ENCODE assay signal across 8 mouse cellular contexts in genomic region chr8:85081216-85081555, GRCm38 (mm10). TPM values are rescaled to one million over a fixed set of nuclear protein-coding genes. Genes with fewer than 3 reads are reported as not detected.
DNase-seq lines count a peak whose midpoint lies in the region; ATAC-seq and TF ChIP-seq lines count a peak whose summit lies in the region.

Wdr83 (minus strand) TSS chr8:85081306.

- peak within 1 kb of the TSS; percentile 62 for H3K27ac ChIP-seq in embryonic facial prominence, embryonic 13.5 days
- H3K27ac ChIP-seq in heart, embryonic 12.5 days (ENCODE audit: poor library complexity, severe bottlenecking): peak within 1 kb of the TSS; percentile 17
- H3K27ac ChIP-seq in lung, embryonic 14.5 days (ENCODE audit: low read depth): peak within 1 kb of the TSS; percentile 80; the same call in 1 of the 2 replicates

- no peaks in the 10 kb centered on the region for H3K27me3 ChIP-seq in embryonic facial prominence, embryonic 13.5 days
- no peaks in the 10 kb centered on the region for H3K27me3 ChIP-seq in heart, embryonic 12.5 days (replicated peaks)
- no peaks in the 10 kb centered on the region for H3K27me3 ChIP-seq in lung, embryonic 14.5 days (ENCODE audit: insufficient read depth, low read length)

- TF ChIP-seq CTCF in lung, embryonic 14.5 days (IDR thresholded peaks at IDR 0.05; ENCODE audit: low read depth): no peak

- WGBS in embryonic facial prominence, embryonic 13.5 days: 0% methylated on average over 9 of the region's 9 CpGs
- under 1% methylated on average over 9 of the region's 9 CpGs for WGBS in heart, embryonic 12.5 days
- WGBS in lung, embryonic 14.5 days: under 1% methylated on average over 9 of the region's 9 CpGs

- H3K4me3 ChIP-seq in embryonic facial prominence, embryonic 13.5 days: peak within 1 kb of the TSS; percentile 93
- H3K4me3 ChIP-seq in heart, embryonic 12.5 days: peak within 1 kb of the TSS; percentile 86
- peak within 1 kb of the TSS; percentile 87 for H3K4me3 ChIP-seq in lung, embryonic 14.5 days (ENCODE audit: low read depth, low read length)

- H3K4me2 ChIP-seq in embryonic facial prominence, embryonic 13.5 days: peak within 1 kb of the TSS; percentile 97
- H3K4me2 ChIP-seq in heart, embryonic 12.5 days: peak within 1 kb of the TSS; percentile 85
- peak within 1 kb of the TSS; percentile 95 for H3K4me2 ChIP-seq in lung, embryonic 14.5 days

- peak; percentile 53; the same call in 1 of the 2 replicates for ATAC-seq in embryonic facial prominence, embryonic 13.5 days (ENCODE audit: insufficient number of reproducible peaks, insufficient read depth, low FRiP score, low TSS enrichment, low read depth)
- peak; percentile 68 for ATAC-seq in heart, embryonic 12.5 days (ENCODE audit: insufficient number of reproducible peaks, low FRiP score)
- ATAC-seq in lung, embryonic 14.5 days (ENCODE audit: insufficient read depth): peak; percentile 67

- no peak for DNase-seq in urinary bladder, adult 2 months (ENCODE audit: low spot score)
- no peak for DNase-seq in urinary bladder, postnatal 25 days (ENCODE audit: low spot score)
- DNase-seq in kidney, postnatal 36 days: peak; percentile 44 to 54
- DNase-seq in lung, embryonic 14.5 days: peak; percentile 66
- DNase-seq in retina, embryonic 14.5 days (ENCODE audit: low spot score): peak; percentile 53
- DNase-seq in right cerebral cortex, postnatal 14 days: no peak

- peak within 1 kb of the TSS; percentile 92 for H3K9ac ChIP-seq in embryonic facial prominence, embryonic 13.5 days
- H3K9ac ChIP-seq in heart, embryonic 12.5 days: peak within 1 kb of the TSS; percentile 90
- H3K9ac ChIP-seq in lung, embryonic 14.5 days: peak within 1 kb of the TSS; percentile 86

- H3K9me3 ChIP-seq in embryonic facial prominence, embryonic 13.5 days: no peaks in the 10 kb centered on the region
- no peaks in the 10 kb centered on the region for H3K9me3 ChIP-seq in heart, embryonic 12.5 days (replicated peaks)
- no peaks in the 10 kb centered on the region for H3K9me3 ChIP-seq in lung, embryonic 14.5 days (ENCODE audit: low read depth, low read length)

- H3K4me1 ChIP-seq in embryonic facial prominence, embryonic 13.5 days: peaks cover 31% of the 10 kb centered on the region
- H3K4me1 ChIP-seq in heart, embryonic 12.5 days (replicated peaks): peaks cover 45% of the 10 kb centered on the region
- H3K4me1 ChIP-seq in lung, embryonic 14.5 days (ENCODE audit: insufficient read depth): peaks cover 13% of the 10 kb centered on the region

- H3K36me3 ChIP-seq in embryonic facial prominence, embryonic 13.5 days: peaks cover 33% of the 10 kb centered on the region
- H3K36me3 ChIP-seq in heart, embryonic 12.5 days: peaks cover 29% of the 10 kb centered on the region
- H3K36me3 ChIP-seq in lung, embryonic 14.5 days (ENCODE audit: insufficient read depth): peaks cover 36% of the 10 kb centered on the region

RNA-seq across cellular contexts. Expression of gene Wdr83, which starts in this region (rescaled TPM):
- polyA plus RNA-seq in urinary bladder, adult 2 months (2012; rRNA removed): 35.8 and 45.7 TPM in 2 replicates
- polyA plus RNA-seq in embryonic facial prominence, embryonic 13.5 days (2015; fragmentation: Nextera tagmentation; extraction: Ambion mirVana): 45.2 and 46.2 TPM in 2 replicates
- 31.7 and 33.2 TPM in 2 replicates for polyA plus RNA-seq in heart, embryonic 12.5 days (2016; fragmentation: Nextera tagmentation; extraction: Ambion mirVana)
- 42.9 and 45.3 TPM in 2 replicates for polyA plus RNA-seq in lung, embryonic 14.5 days (2014; fragmentation: Nextera tagmentation; extraction: Ambion mirVana)

Comparison
In these comparisons a context has a peak if more than half of its experiments do, and no peak if none do; other contexts are left out.
1. DNase-seq: peak in kidney, postnatal 36 days (2 of 2), lung, embryonic 14.5 days (single experiment) and retina, embryonic 14.5 days (single experiment); none in urinary bladder, adult 2 months (single experiment), urinary bladder, postnatal 25 days (single experiment) and right cerebral cortex, postnatal 14 days (single experiment).
2. H3K27ac ChIP-seq: peak in every context shown above with its lines; median percentile 80 in lung, embryonic 14.5 days; 62 in embryonic facial prominence, embryonic 13.5 days; 17 in heart, embryonic 12.5 days.
3. Peak in every context shown above with its lines, with median percentiles within 50 percentile points of each other: ATAC-seq, H3K4me2 ChIP-seq, H3K4me3 ChIP-seq and H3K9ac ChIP-seq.